Comparison of ENCODE assay signal across 16 mouse cellular contexts in genomic region chr16:18605705-18606104, GRCm38 (mm10). TPM values are rescaled to one million over a fixed set of nuclear protein-coding genes. Genes with fewer than 3 reads are reported as not detected.
"Had no signal": no experiment of that assay in that cellular context is flagged by ENCODE, and none has a peak within 500 bp of the region (broad histone marks: within the 10 kb centered on the region; RNA-seq: fewer than 3 reads in every experiment).

No protein-coding gene starts in this region.

- H3K36me3 ChIP-seq: liver, embryonic 15.5 days; midbrain, embryonic 15.5 days; neural tube, embryonic 12.5 days had no signal

- ATAC-seq: midbrain, embryonic 15.5 days had no signal

- H3K4me2 ChIP-seq: liver, embryonic 11.5 days; liver, embryonic 15.5 days; midbrain, embryonic 11.5 days; midbrain, embryonic 15.5 days; neural tube, embryonic 12.5 days had no signal

- H3K9me3 ChIP-seq: liver, embryonic 15.5 days; megakaryocyte, embryonic 14.5 days; midbrain, embryonic 15.5 days; neural tube, embryonic 12.5 days had no signal

- DNase-seq: kidney, adult 18-20 months; kidney, postnatal 14 days; left cerebral cortex, postnatal 4 days; lung, adult 2 months; retina, postnatal 1 day; right cerebral cortex, postnatal 4 days; spleen, adult 18-20 months; thymus, adult 18-20 months; thymus, postnatal 25 days had no signal

- H3K4me1 ChIP-seq: liver, embryonic 15.5 days; midbrain, embryonic 15.5 days had no signal

- H3K27ac ChIP-seq: liver, embryonic 15.5 days; macrophage; midbrain, embryonic 15.5 days; neural tube, embryonic 12.5 days had no signal

- H3K4me3 ChIP-seq: liver, embryonic 15.5 days; megakaryocyte, embryonic 14.5 days; midbrain, embryonic 15.5 days; neural tube, embryonic 12.5 days had no signal

- H3K9ac ChIP-seq: liver, embryonic 15.5 days; midbrain, embryonic 15.5 days; neural tube, embryonic 12.5 days had no signal

RNA-seq across cellular contexts. Expression of gene Tbx1, which starts 15.2 kb away (rescaled TPM):
- polyA plus RNA-seq: macrophage had no signal

RNA-seq across cellular contexts. Expression of gene Gm49601, which starts 20.5 kb away (rescaled TPM):
- polyA plus RNA-seq: liver, embryonic 11.5 days; macrophage had no signal
